Mouse (Mus musculus) ovary, postnatal 10 days (tissue): ENCODE data around the gene Orai1.
A peak's percentile ranks its signal among the peaks of the same experiment; 100 is the strongest.
"Not testable (repeated sequence)": the region's sequence is repeated elsewhere in the genome, so short reads cannot be mapped to it uniquely, and the experiment has no call there.

Experiments
- DNase-seq: peaks from one replicate; pipeline ENCODE4 v3.0.0; 2022; ENCODE audit warnings: low spot score

Orai1 gene

GRCm38 (mm10) chr5:123033646-123034160, 18.8 kb downstream of the Orai1 start:
- no peak for DNase-seq

GRCm38 (mm10) chr5:123035089-123035488, 20.2 kb downstream of the Orai1 start:
- DNase-seq, result no peak

GRCm38 (mm10) chr5:123035564-123035963, 20.7 kb downstream of the Orai1 start:
- DNase-seq, result no peak

GRCm38 (mm10) chr5:123038115-123038514, 23.2 kb downstream of the Orai1 start:
- no peak for DNase-seq

GRCm38 (mm10) chr5:123039120-123039752, 24.4 kb downstream of the Orai1 start:
- DNase-seq, result no peak

- DNase-seq, result no peak
These were observed 25.9 kb downstream of the Orai1 start for GRCm38 (mm10) chr5:123040796-123041195.

GRCm38 (mm10) chr5:123043856-123044255, 29.0 kb downstream of the Orai1 start:
- no peak for DNase-seq

GRCm38 (mm10) chr5:123045561-123046295, 30.9 kb downstream of the Orai1 start:
- no peak for DNase-seq

GRCm38 (mm10) chr5:123046916-123047315, 32.0 kb downstream of the Orai1 start, which contains the start of gene Morn3:
TSS of gene Morn3 (minus strand) at chr5:123047016.
- no peak for DNase-seq

GRCm38 (mm10) chr5:123049271-123049670, 34.4 kb downstream of the Orai1 start:
- no peak for DNase-seq

GRCm38 (mm10) chr5:123050918-123051317, 36.0 kb downstream of the Orai1 start:
- no peak for DNase-seq

- no peak for DNase-seq
These were observed 36.9 kb downstream of the Orai1 start for GRCm38 (mm10) chr5:123051736-123052135.

- peak; percentile 90 for DNase-seq
These were observed 42.7 kb downstream of the Orai1 start for GRCm38 (mm10) chr5:123057366-123058250.

GRCm38 (mm10) chr5:123058251-123059102, 43.6 kb downstream of the Orai1 start:
- DNase-seq, result no peak

GRCm38 (mm10) chr5:123059757-123060520, 45.1 kb downstream of the Orai1 start:
- no peak for DNase-seq

- no peak for DNase-seq
These were observed 46.0 kb downstream of the Orai1 start for GRCm38 (mm10) chr5:123060706-123061401.

- not testable (repeated sequence) for DNase-seq
These were observed 46.5 kb downstream of the Orai1 start for GRCm38 (mm10) chr5:123061402-123061749.

- no peak for DNase-seq
These were observed 48.3 kb downstream of the Orai1 start for GRCm38 (mm10) chr5:123063141-123063540.

GRCm38 (mm10) chr5:123064207-123064606, 49.3 kb downstream of the Orai1 start:
- DNase-seq, result no peak

GRCm38 (mm10) chr5:123067395-123067995, 52.6 kb downstream of the Orai1 start:
- no peak for DNase-seq
